Mouse (Mus musculus): ENCODE measurements at regions not wholly inside any gene's neighbourhood (a gene's known extent, or its start where the extent isn't known, plus 50 kb on each side); places are given as distances from the start of the nearest gene placed in this dataset.

- DNase-seq (ENCODE audit: low spot score in 2 of 2): no peak
Measured at GRCm38 (mm10) chr5:73797980-73798379, 146.8 kb downstream of the Spata18 start.

DNA sequence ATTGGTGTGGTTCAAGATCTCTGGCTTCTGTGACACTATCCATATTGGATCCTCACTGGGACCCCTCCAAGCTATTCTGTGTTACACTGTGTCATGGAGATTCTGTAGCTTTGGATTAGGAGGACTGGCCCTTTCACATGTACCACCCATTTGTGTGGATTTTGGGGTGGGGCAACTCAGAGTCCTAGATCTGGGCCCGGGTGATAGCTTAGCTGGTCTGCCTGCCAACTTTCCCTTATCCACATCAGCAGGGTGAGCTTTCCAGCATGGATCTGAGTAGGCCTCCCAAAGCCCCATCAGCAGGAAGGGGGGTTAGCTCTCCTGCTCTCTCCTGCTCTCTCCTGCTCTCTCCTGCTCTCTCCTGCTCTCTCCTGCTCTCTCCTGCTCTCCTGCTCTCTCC lies 152.3 kb downstream of the Spata18 start:
- DNase-seq (ENCODE audit: low spot score in 2 of 2): no peak

DNA sequence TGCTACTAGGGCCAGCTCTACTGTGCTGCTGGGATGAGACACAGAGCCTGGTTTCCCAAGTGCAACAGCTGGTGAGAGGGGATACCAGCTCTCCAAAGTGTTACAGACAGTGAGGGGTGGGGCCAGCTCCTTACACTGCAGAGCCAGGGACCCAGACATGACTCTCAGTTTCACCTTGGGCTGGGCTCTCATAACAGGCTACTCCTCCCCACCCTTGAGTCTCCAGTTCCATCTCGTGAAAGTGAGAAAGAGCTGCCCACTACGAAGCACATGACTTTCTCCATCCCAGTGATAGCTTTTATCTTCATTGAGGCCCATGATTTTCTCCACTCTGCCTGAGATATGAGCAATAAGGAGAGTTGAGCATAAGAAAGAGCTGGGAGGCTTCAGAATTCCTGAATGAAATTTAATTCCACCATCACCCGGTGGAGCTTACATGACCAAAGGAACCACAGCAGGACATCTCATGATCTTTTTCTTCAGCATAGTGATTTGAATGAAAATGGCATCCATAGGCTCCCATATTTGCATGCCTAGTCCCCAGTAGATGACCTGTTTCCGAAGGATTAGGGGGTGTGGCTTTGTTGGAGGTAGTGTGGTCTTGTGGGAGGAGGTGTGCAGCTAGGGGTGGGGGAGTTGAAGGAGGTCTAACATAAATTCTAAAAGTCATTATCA lies 153.5 kb downstream of the Spata18 start:
- no peak for DNase-seq (ENCODE audit: low spot score in 2 of 2)

GRCm38 (mm10) chr5:73810660-73811059 lies 159.5 kb downstream of the Spata18 start:
- DNase-seq (ENCODE audit: low spot score in 2 of 2): no peak

- DNase-seq (ENCODE audit: low spot score in 2 of 2): no peak
Measured at GRCm38 (mm10) chr5:73811094-73811521, 159.9 kb downstream of the Spata18 start.

DNA sequence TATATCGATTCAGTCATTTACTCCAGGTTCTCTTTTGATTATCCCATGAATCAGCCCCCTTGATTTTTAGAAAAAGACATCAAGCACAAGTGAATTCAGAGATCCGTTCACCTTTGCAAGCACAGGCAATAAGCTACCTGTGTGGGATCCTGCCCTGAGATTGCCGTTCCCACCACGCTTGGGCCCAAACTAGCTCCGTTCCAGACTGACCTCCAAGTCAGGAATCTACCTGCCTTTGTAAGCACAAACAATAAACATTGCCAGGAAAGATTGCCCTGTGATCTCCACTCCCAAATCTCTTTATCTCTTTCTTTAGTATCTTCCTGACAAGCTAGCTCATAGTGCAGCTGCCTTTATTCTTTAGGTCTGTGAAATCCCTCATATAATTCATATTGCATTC lies 164.6 kb downstream of the Spata18 start:
- DNase-seq (ENCODE audit: low spot score in 2 of 2): no peak

DNA sequence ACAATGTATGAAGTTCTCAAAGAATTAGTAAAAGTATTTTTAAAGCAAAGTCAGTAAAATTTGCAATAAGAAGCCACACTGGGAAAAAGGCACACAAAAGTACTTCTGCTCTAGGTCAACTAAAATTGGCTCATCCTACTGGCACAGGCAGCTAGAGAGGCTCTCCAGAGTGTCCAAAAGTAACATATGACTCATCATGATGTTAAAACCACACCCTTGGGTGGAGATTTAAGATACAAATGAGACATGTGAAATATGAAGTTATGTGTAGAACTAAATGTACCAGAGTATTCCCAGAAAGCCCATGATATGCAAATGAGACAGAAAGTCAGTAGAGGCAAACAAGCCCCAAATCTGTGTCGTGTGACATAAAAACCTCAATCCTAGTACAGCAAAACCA lies 166.0 kb downstream of the Spata18 start:
- no peak for DNase-seq (ENCODE audit: low spot score in 2 of 2)

GRCm38 (mm10) chr5:73821956-73822545 lies 170.9 kb downstream of the Spata18 start:
- DNase-seq (ENCODE audit: low spot score in 2 of 2): no peak

GRCm38 (mm10) chr5:73823421-73823820 lies 172.2 kb downstream of the Spata18 start:
- DNase-seq (ENCODE audit: low spot score in 2 of 2): no peak

- DNase-seq (ENCODE audit: low spot score in 2 of 2): no peak
Measured at GRCm38 (mm10) chr5:73826941-73827340, 175.8 kb downstream of the Spata18 start.

DNA sequence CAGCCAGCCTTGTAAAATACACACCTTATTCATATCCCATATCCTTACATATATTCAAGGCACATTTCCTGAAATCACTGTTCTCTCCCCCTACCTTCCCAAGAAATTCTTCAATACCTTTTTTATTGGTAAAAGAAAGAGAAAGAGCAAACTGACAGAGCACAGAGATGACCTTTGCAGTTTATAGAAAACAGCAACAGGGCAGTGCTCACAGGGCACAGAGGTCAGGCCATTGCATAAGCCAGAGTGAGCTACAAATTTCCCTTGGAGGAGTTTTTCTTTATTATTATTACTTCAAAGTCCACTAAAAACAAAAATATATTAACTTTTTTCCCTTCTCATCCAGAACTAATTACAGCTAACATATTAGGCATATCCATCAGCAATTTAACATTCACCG lies 182.5 kb downstream of the Spata18 start:
- DNase-seq (ENCODE audit: low spot score in 2 of 2): no peak

DNA sequence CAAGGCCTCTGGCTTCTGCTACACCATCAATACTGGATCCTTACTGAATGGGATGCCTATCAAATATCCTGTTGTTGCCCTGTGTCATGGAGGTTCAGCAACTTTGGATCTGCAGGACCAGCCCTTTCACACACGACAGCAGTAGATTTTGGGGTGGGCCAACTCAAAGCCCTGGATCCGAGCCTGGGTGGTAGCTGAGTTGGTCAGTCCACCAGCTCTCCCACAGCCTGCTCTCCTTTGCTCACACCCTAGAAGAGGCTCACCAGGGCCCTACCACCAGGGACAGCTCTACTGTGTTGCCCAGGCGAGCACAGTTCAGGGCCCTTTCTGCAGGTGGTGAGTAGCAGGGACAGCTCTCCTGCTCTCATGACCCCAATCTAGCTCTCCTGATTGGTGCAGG lies 192.6 kb downstream of the Spata18 start:
- DNase-seq (ENCODE audit: low spot score in 2 of 2): no peak

DNA sequence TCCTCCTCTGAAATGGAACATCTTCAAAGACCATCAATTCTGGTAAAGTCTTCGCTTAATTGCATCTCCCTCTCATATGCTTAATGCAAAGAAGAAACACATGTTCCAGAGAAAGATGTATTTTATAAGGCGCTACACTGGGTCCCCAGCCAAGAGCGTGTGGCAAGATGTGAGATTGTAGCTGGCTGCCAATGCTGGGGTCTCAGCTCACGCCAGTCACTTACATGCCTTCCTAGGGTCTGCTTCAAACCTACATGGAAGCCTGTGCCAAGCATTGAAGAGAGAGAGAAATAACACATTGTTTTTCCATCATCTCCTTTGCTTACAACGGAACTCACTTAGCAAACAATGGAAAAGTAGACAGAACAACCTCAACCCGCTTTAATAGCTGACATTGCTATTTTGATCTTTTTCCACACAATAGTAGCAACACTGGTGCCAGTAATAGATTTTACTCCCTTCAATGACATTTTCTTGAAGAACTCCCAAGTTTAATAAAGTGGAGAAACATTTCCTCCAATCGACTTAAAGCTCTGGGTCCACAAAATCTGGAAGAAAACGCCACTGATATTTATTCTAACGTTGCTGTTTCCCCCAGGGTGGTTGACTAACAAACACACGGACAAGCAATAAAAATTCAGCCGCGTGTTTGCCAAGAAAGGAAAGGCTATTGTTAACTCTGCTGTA lies 195.1 kb downstream of the Spata18 start:
- no peak for DNase-seq (ENCODE audit: low spot score in 2 of 2)

- no peak for DNase-seq (ENCODE audit: low spot score in 2 of 2)
Measured at GRCm38 (mm10) chr5:73846783-73847151, 195.6 kb downstream of the Spata18 start.

- DNase-seq (ENCODE audit: low spot score in 2 of 2): no peak
Measured at GRCm38 (mm10) chr5:73851501-73851900, 200.3 kb downstream of the Spata18 start.

DNA sequence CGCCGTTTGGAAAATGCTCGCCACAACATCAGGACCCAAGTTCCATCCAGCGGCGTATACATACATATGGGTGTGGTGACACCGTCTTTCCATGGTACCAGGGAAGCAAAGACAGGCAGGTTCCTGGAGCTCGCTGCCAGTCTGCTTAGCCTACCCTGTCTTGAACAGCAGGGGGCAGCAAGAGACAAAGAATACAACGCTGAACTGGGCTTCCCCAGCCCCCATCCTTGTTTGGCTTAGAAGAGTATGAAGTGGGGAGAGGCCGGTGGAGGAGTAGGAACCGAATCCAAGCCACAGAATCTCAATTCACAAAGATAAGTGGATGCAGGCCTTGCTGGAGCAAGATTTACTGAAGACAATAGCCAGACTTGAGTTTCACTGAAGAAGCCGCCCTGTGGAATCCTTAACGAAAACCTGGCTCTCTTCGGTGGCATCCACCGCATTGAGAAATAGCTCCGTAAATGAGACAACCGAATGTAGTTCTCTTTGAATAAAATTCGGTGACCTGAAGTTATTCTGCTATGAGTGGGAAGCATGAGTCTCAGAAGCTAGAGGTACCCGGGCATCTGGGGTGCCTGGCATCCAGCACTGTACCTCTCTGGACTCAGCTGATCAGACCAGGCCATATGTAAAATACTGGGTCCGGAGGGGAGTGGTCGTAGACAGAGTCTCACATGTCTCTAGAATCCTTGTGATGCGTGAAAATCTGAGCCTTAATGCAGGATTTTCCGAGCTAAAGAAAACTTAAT lies 203.0 kb downstream of the Spata18 start:
- DNase-seq (ENCODE audit: low spot score in 2 of 2): peak; percentile 89 to 90

DNA sequence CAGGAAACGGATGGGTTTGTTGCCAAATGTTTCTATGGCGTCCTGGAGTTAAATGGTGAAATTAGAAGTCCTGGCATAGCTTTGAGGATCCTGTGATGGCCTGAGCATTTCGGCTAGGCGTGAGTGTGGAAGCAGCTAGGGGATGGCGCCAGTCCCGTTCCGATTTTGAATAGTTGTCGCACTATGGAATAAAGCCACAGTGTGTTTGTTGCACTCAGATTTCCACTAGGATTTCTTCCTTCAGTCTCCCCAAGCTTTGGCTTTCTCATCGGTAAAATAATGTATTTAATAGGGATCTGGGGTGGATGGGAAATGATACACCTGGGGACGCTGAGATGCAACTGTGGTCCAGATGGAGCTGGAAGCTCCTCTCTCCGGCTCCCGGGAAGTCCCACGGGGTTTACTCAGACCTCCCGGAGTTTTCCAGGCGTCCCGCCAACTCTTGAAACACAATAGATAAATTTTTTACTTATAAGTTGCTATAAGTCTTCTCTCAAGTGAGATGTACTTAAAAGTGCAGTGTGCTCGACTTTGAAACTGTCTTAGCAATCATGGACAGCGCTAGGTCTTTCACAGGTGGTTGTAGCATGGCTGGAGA lies 203.7 kb downstream of the Spata18 start:
- DNase-seq (ENCODE audit: low spot score in 2 of 2): no peak

GRCm38 (mm10) chr5:73859320-73859719 lies 208.1 kb downstream of the Spata18 start:
- DNase-seq (ENCODE audit: low spot score in 2 of 2): no peak

- peak; percentile 60 to 62 for DNase-seq (ENCODE audit: low spot score in 2 of 2)
Measured at GRCm38 (mm10) chr5:73864138-73864761, 204.0 kb downstream of the Usp46 start.

- no peak for DNase-seq (ENCODE audit: low spot score in 2 of 2)
Measured at GRCm38 (mm10) chr5:73872641-73873421, 195.4 kb downstream of the Usp46 start.

DNA sequence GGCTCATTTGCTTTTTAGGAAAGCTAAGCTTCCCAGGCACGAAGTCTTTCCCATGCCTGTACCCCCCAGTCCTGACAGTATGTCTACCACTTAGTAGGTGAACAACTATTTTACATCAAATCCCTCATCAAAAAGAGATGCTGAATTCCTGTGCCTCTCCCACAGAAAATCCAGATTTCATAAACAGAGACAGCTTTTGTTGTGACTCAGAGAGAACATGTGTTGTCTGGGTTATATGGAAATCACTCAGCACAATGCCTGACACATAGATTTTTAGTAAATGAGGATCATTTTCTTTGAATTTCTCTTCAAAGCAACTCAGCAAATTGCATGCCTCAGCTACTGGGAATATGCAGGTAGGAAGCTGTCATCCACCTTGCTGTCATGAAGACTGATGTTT lies 193.5 kb downstream of the Usp46 start:
- DNase-seq (ENCODE audit: low spot score in 2 of 2): no peak
